Mouse (Mus musculus) kidney, embryonic 16.5 days (tissue): ENCODE measurements at regions not wholly inside any gene's neighbourhood (a gene's known extent, or its start where the extent isn't known, plus 50 kb on each side); places are given as distances from the start of the nearest gene placed in this dataset.
"Not testable (repeated sequence)": the region's sequence is repeated elsewhere in the genome, so short reads cannot be mapped to it uniquely, and the experiment has no call there.

Experiments used
- ATAC-seq: fragments of 200-750 bp; cut with Nextera tagmentation; 2 replicates; pipeline ENCODE4 v1.8.0; 2017; ENCODE audit warnings: moderate TSS enrichment; ENCODE audit not compliant: low FRiP score, low TSS enrichment
- H3K27ac ChIP-seq: fragments of 300-500 bp; sonication (generic); 2 replicates; pipeline ENCODE4 v1.5.1; 2014; ENCODE audit warnings: low read length
- H3K27me3 ChIP-seq: fragments of 300-500 bp; sonication (generic); 2 replicates; pipeline ENCODE4 v1.6.1; 2014; ENCODE audit warnings: low read length, control low read depth, mixed read lengths; ENCODE audit not compliant: insufficient read depth
- H3K36me3 ChIP-seq: fragments of 300-500 bp; sonication (generic); 2 replicates; pipeline ENCODE4 v1.6.1; 2014; ENCODE audit warnings: low read length, control low read depth, mixed read lengths; ENCODE audit not compliant: insufficient read depth
- H3K4me1 ChIP-seq: fragments of 300-500 bp; sonication (generic); 2 replicates; pipeline ENCODE4 v1.6.1; 2014; ENCODE audit warnings: low read length, control low read depth, mixed read lengths; ENCODE audit not compliant: insufficient read depth
- H3K4me2 ChIP-seq: fragments of 300-500 bp; sonication (generic); replicated peaks from 2 replicates; pipeline ENCODE4 v1.6.1; 2014; ENCODE audit warnings: low read depth, low read length
- H3K4me3 ChIP-seq: fragments of 300-500 bp; sonication (generic); 2 replicates; pipeline ENCODE4 v1.5.1; 2014; ENCODE audit warnings: mild to moderate bottlenecking, low read length
- H3K9ac ChIP-seq: fragments of 300-500 bp; sonication (generic); replicated peaks from 2 replicates; pipeline ENCODE4 v1.6.1; 2014; ENCODE audit warnings: low read length
- H3K9me3 ChIP-seq: fragments of 300-500 bp; sonication (generic); 2 replicates; pipeline ENCODE4 v1.6.1; 2016; ENCODE audit warnings: low read length, control low read depth
- WGBS: fragments of 180-500 bp; shearing (Covaris S2); extraction: QIAGEN DNeasy Blood & Tissue Kit; methylation state at CpG from one replicate; pipeline ENCODE4 v1.1.7; 2014; 5-methylcytosine and 5-hydroxymethylcytosine counted together

DNA sequence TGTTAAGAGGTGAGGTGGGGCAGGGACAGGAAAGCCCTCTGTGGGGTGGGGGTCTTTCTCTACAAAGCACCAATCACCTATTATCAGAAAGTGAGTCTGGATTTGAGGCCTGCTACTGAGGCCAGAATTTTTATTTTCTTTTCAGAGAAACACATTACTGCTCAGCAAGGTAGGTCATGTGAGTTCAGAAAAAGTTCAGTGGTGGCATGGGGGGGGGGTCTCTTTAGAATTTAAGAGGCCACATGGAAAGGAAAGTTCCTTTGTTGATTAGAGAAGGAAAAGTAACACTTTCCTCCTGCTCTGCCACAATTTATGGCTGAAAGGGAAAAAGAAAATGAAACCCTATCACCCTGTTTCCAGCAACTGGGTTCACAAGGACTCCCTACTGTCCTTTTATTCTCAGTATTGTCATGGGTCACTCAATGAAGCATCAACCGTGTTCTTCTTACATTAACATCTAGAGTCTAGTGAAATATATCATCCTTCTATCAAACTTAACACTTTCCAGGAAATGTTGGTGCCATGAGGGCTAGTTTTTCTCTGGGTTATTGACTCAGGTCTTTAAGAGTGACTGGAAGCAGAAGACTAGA is 194.1 kb downstream of the 4930474N05Rik start:
- Histone ChIP-seq H3K4me2 (no peak overlapping the region), H3K27me3 (no peaks in the 10 kb centered on the region), H3K27ac (no peak overlapping the region), H3K36me3 (no peaks in the 10 kb centered on the region), H3K9me3 (no peaks in the 10 kb centered on the region), H3K4me1 (no peaks in the 10 kb centered on the region), H3K9ac (no peak overlapping the region), H3K4me3 (no peak overlapping the region)
- ATAC-seq, result peak; percentile 82; the same call in 1 of the 2 replicates
- WGBS, result 14% methylated on average over 1 of the region's 1 CpGs

DNA sequence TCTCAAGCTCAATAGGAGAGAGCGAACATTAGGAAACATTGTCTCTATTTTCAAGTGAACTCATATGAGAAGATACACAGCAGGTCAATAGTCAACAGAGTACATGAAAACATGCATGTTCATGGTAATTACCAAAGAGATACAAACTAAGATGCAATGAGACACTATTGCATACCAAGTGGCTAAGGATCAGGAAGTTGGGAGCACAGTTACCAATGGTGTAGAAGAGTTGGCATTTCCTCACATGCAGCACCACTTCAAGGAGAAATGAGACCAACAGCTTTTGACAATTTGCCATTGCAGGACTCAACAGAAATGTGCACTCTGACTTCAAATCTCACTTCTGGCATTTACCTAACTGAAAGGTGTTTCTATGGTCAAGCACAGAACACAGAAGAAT is 215.6 kb downstream of the 4930474N05Rik start:
- Histone ChIP-seq H3K4me1 (no peaks in the 10 kb centered on the region), H3K27me3 (no peaks in the 10 kb centered on the region), H3K36me3 (no peaks in the 10 kb centered on the region), H3K27ac (no peak overlapping the region), H3K9me3 (no peaks in the 10 kb centered on the region), H3K9ac (no peak overlapping the region), H3K4me2 (no peak overlapping the region), H3K4me3 (no peak overlapping the region)
- WGBS, result 94% methylated on average over 1 of the region's 1 CpGs
- ATAC-seq, result no peak

DNA sequence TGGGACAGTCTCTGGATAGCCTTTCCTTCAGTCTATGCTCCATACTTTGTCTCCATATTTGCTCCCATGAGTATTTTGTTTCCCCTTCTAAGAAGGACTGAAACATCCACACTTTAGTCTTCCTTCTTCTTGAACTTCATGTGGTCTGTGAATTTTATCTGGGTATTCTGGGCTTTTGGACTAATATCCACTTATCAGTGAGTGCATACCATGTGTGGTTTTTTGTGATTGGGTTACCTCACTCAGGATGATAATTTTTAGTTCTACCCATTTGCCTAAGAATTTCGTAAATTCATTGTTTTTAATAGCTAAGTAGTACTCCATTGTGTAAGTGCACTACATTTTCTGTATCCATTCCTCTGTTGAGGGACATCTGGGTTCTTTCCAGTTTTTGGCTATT is 220.0 kb downstream of the 4930474N05Rik start:
- not testable (repeated sequence) for H3K36me3 ChIP-seq, H3K27me3 ChIP-seq, H3K4me3 ChIP-seq, ATAC-seq, H3K9me3 ChIP-seq, H3K4me1 ChIP-seq, H3K4me2 ChIP-seq, H3K9ac ChIP-seq, H3K27ac ChIP-seq
- WGBS, result 82% methylated on average over 1 of the region's 1 CpGs

DNA sequence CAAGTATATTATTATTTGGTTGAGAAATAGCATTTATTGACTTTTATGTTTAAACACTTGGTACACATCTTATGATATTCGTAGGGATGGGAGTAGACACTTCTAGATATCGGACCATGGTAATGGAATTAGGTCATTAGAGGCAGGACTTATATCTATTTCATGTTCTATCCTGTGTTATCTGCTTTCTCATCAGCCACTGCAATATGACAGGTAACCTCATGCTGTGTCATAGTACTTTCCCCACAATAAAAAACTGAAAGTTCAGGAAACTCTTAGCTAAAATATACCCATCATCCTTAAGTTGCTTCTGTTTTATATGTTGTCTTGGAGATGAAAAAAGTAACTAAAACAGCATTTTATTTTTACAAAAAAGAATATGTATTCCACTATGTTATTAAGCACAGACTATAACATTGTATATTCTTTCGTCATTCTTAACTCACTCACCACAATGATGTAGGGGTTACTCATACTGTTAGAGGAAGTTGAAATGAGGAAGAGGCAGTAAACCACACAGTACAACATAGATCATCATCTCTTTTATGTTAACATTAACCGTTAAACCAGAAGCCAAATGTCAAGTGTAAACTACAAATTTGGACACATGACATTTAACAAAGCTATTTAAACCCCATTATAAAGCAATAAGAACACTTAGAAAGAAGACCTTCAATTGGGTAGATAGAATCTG is 221.8 kb downstream of the 4930474N05Rik start:
- H3K4me3 ChIP-seq, result no peak overlapping the region
- 79% methylated on average over 4 of the region's 4 CpGs for WGBS
- H3K27ac ChIP-seq, result no peak overlapping the region

DNA sequence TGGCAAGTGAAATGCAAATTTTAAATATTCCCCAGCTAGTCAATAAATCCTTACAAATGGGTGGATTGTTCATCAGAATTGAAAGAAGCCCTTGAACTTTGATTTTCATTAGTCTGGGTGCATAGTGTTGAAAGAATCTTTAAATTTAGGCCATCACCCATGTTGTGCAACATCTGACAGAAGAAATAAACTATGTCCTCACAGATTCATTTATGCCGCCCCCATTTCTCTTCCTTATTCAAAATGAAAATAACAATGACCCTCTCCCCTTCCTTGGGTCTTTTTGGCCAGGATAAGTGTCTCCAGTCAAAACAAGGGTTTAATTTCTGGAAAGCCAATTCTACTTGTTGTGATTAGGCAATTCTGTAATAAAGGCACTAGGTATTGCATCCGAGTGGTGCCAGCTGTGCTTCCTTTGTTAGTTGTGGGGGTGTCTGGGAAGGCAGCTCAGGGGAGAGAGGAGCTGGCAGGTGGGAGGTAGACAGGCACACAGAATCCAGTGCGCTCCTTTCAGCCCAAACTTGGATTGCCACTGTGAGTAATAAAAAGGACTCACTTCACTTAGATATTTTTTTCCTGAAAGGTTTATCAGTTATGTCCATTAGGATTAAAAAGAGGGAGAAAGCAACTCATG is 233.7 kb downstream of the 4930474N05Rik start:
- Histone ChIP-seq H3K9me3 (no peaks in the 10 kb centered on the region), H3K27me3 (no peaks in the 10 kb centered on the region), H3K9ac (no peak overlapping the region), H3K4me1 (no peaks in the 10 kb centered on the region), H3K36me3 (no peaks in the 10 kb centered on the region), H3K4me2 (no peak overlapping the region), H3K27ac (no peak overlapping the region), H3K4me3 (no peak overlapping the region)
- WGBS, result 60% methylated on average over 3 of the region's 3 CpGs
- ATAC-seq, result no peak

More for the DNA sequence above, 221.8 kb downstream of the 4930474N05Rik start:
- no peak overlapping the region for H3K9ac ChIP-seq
- H3K4me2 ChIP-seq, result no peak overlapping the region
- no peak for ATAC-seq
- no peaks in the 10 kb centered on the region for H3K9me3 ChIP-seq
- no peaks in the 10 kb centered on the region for H3K4me1 ChIP-seq
- H3K27me3 ChIP-seq, result no peaks in the 10 kb centered on the region
- H3K36me3 ChIP-seq, result no peaks in the 10 kb centered on the region

DNA sequence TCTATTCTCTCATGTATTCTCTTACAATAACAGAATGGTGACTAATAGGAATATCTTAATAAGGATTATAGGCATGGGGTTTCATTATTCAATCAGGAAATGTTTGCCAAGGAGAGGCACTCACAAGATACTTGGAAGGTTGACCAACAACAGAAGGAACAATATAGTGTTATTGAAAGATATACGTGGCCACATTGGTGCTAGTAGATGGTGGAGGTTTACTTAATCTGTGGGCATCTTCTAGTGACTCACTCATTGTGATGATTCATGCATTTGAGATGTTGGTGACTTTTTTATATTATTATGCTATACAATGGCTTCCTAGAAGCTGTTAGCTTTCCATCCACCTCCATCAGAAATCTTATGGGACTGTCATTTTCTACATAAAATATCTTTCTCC is 246.1 kb downstream of the 4930474N05Rik start:
- Histone ChIP-seq H3K4me1 (no peaks in the 10 kb centered on the region), H3K27me3 (no peaks in the 10 kb centered on the region), H3K9ac (no peak overlapping the region), H3K27ac (no peak overlapping the region), H3K4me2 (no peak overlapping the region), H3K36me3 (no peaks in the 10 kb centered on the region), H3K4me3 (no peak overlapping the region), H3K9me3 (no peaks in the 10 kb centered on the region)
- no peak for ATAC-seq
- 78% methylated on average over 1 of the region's 1 CpGs for WGBS
